Mouse (Mus musculus): Measurements from ENCODE around the gene H2-T3.
"Not testable (repeated sequence)": the region's sequence is repeated elsewhere in the genome, so short reads cannot be mapped to it uniquely, and the experiment has no call there.

GRCm38 (mm10) chr17:36176132-36176531 is 14.0 kb downstream of the H2-T3 start:
- TF ChIP-seq CTCF, EP300 (IDR thresholded peaks at IDR 0.05): not testable (repeated sequence)

All from lung, postnatal 0 days (tissue).